Mouse (Mus musculus): ENCODE results near the gene Mtx1.

Gene Mtx1

GRCm38 (mm10) chr3:89226900-89227299 lies at the start of gene Mtx1:
Mtx1 (minus strand) TSS chr3:89227088.
- DNase-seq, result no peak

GRCm38 (mm10) chr3:89276061-89276460 lies 49.2 kb upstream of the Mtx1 start:
- DNase-seq, result no peak

GRCm38 (mm10) chr3:89271760-89272159 lies 44.9 kb upstream of the Mtx1 start:
- peak; percentile 43 to 59 for DNase-seq

GRCm38 (mm10) chr3:89270891-89271290 lies 44.0 kb upstream of the Mtx1 start:
- peak; percentile 71 to 80 for DNase-seq

- DNase-seq, result peak; percentile 89 to 94
Measured at GRCm38 (mm10) chr3:89270051-89270755, 43.3 kb upstream of the Mtx1 start, which contains the start of gene Slc50a1. Slc50a1 (minus strand) TSS chr3:89270570.

- DNase-seq, result no peak
Measured at GRCm38 (mm10) chr3:89268916-89269315, 42.0 kb upstream of the Mtx1 start.

- DNase-seq, result peak; percentile 82 to 87
Measured at GRCm38 (mm10) chr3:89266439-89266893, 39.6 kb upstream of the Mtx1 start.

GRCm38 (mm10) chr3:89262417-89262816 lies 35.5 kb upstream of the Mtx1 start:
- no peak for DNase-seq

- no peak for DNase-seq
Measured at GRCm38 (mm10) chr3:89260211-89260610, 33.3 kb upstream of the Mtx1 start.

- DNase-seq, result no peak
Measured at GRCm38 (mm10) chr3:89259076-89259475, 32.2 kb upstream of the Mtx1 start, which contains the start of gene Dpm3. Dpm3 (plus strand) TSS chr3:89259358.

- no peak for DNase-seq
Measured at GRCm38 (mm10) chr3:89256177-89256576, 29.3 kb upstream of the Mtx1 start.

GRCm38 (mm10) chr3:89254994-89255393 lies 28.1 kb upstream of the Mtx1 start:
- no peak for DNase-seq

GRCm38 (mm10) chr3:89251365-89251895 lies 24.5 kb upstream of the Mtx1 start:
- DNase-seq, result peak in 1 of 2 experiments; percentile 35

GRCm38 (mm10) chr3:89250435-89251040 lies 23.6 kb upstream of the Mtx1 start:
- DNase-seq, result peak; percentile 81 to 87

GRCm38 (mm10) chr3:89247466-89247865 lies 20.6 kb upstream of the Mtx1 start:
- no peak for DNase-seq

GRCm38 (mm10) chr3:89246261-89247100 lies 19.6 kb upstream of the Mtx1 start, which contains the start of gene Trim46:
Trim46 (minus strand) TSS chr3:89246309.
- DNase-seq, result peak; percentile 93 to 95

- peak; percentile 80 to 88 for DNase-seq
Measured at GRCm38 (mm10) chr3:89245688-89246171, 18.8 kb upstream of the Mtx1 start, which contains the start of gene Krtcap2. Krtcap2 (plus strand) TSS chr3:89245966.

- peak; percentile 87 to 90 for DNase-seq
Measured at GRCm38 (mm10) chr3:89244982-89245687, 18.2 kb upstream of the Mtx1 start.

GRCm38 (mm10) chr3:89244158-89244981 lies 17.5 kb upstream of the Mtx1 start:
- peak; percentile 70 to 78 for DNase-seq

GRCm38 (mm10) chr3:89243609-89244008 lies 16.7 kb upstream of the Mtx1 start:
- DNase-seq, result peak; percentile 34 to 52

GRCm38 (mm10) chr3:89242331-89242895 lies 15.5 kb upstream of the Mtx1 start:
- DNase-seq, result peak; percentile 70 to 83

Measured in cerebellum, postnatal 25 days (tissue).